ENCODE assay signal across 8 mouse cellular contexts in the genomic region with DNA sequence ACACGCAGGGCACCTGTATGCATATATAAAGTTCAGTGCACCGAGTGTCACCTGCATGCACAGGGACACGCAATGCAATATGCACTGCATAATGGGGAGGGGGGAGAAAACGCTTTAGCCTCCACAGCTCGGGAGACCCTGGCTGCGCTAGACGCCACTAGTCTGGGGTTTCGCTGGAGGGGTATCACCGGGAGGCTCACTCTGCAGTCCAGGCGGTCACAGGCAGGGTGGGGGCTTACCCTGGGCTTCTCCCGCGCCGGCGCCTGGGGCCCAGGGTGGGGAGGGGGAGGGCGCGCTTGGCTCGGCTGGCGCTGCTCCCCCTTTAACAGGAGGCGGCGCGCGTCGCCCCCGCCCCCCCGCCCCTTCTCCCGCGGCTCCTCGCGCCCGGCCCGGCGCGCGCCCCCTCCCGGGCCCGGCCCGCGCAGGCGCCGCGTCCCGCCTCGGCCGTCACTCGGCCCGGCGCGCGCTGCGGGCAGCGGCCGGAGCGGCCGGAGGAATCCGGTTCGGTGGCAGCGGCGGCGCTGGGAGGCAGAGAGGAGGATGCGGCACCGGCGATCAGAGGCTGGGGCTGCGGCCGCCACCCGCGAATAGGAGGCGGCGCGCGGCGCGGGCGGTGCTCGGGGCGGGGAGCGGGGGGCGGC. TPM values are rescaled to one million over a fixed set of nuclear protein-coding genes. Genes with fewer than 3 reads are reported as not detected.
DNase-seq lines count a peak whose midpoint lies in the region; ATAC-seq lines count a peak whose summit lies in the region.

Adgrb2 (plus strand) TSS at position 450 of the 641 bp plus-strand sequence.

- peak within 1 kb of the TSS; percentile 99 for H3K4me2 ChIP-seq in kidney, embryonic 14.5 days (replicated peaks; ENCODE audit: low read depth, low read length)
- peak within 1 kb of the TSS; percentile 96 for H3K4me2 ChIP-seq in forebrain, embryonic 12.5 days
- H3K4me2 ChIP-seq in kidney, embryonic 16.5 days (replicated peaks; ENCODE audit: low read depth, low read length), result peak within 1 kb of the TSS; percentile 97
- H3K4me2 ChIP-seq in liver, embryonic 16.5 days (ENCODE audit: low read depth, low read length), result peak within 1 kb of the TSS; percentile 59

- H3K27ac ChIP-seq in kidney, embryonic 14.5 days (ENCODE audit: low read depth, low read length), result no peak within 1 kb of the TSS
- peak within 1 kb of the TSS; percentile 70; the same call in 1 of the 2 replicates for H3K27ac ChIP-seq in forebrain, embryonic 12.5 days
- no peak within 1 kb of the TSS for H3K27ac ChIP-seq in kidney, embryonic 16.5 days (ENCODE audit: low read length)
- no peak within 1 kb of the TSS for H3K27ac ChIP-seq in liver, embryonic 16.5 days (ENCODE audit: low read length)

- no peak; the same call in 1 of the 2 replicates for ATAC-seq in kidney, embryonic 14.5 days (ENCODE audit: low FRiP score, low TSS enrichment)
- peak; percentile 36 for ATAC-seq in forebrain, embryonic 12.5 days (ENCODE audit: low FRiP score)
- ATAC-seq in kidney, embryonic 16.5 days (ENCODE audit: low FRiP score, low TSS enrichment), result peak; percentile 26; the same call in 1 of the 2 replicates
- no peak for ATAC-seq in liver, embryonic 16.5 days (ENCODE audit: low read depth)

- WGBS in kidney, embryonic 14.5 days, result 2% methylated on average over 32 of the region's 77 CpGs
- WGBS in forebrain, embryonic 12.5 days, result under 1% methylated on average over 32 of the region's 77 CpGs
- under 1% methylated on average over 37 of the region's 77 CpGs for WGBS in kidney, embryonic 16.5 days
- under 1% methylated on average over 40 of the region's 77 CpGs for WGBS in liver, embryonic 16.5 days (ENCODE audit: insufficient replicate concordance)

- no peaks in the 10 kb centered on the region for H3K9me3 ChIP-seq in kidney, embryonic 14.5 days (ENCODE audit: control insufficient read depth, low read length)
- H3K9me3 ChIP-seq in forebrain, embryonic 12.5 days, result no peaks in the 10 kb centered on the region
- no peaks in the 10 kb centered on the region for H3K9me3 ChIP-seq in kidney, embryonic 16.5 days (ENCODE audit: low read length)
- H3K9me3 ChIP-seq in liver, embryonic 16.5 days (replicated peaks; ENCODE audit: control insufficient read depth, low read length), result no peaks in the 10 kb centered on the region

- peak within 1 kb of the TSS; percentile 61 for H3K4me3 ChIP-seq in kidney, embryonic 14.5 days (ENCODE audit: low read length)
- H3K4me3 ChIP-seq in forebrain, embryonic 12.5 days (replicated peaks), result peak within 1 kb of the TSS; percentile 77
- H3K4me3 ChIP-seq in kidney, embryonic 16.5 days (ENCODE audit: low read length), result peak within 1 kb of the TSS; percentile 61
- peak within 1 kb of the TSS; percentile 51 for H3K4me3 ChIP-seq in liver, embryonic 16.5 days (ENCODE audit: low read depth, low read length)

- H3K36me3 ChIP-seq in kidney, embryonic 14.5 days (ENCODE audit: control insufficient read depth, insufficient read depth, low read length), result no peaks in the 10 kb centered on the region
- no peaks in the 10 kb centered on the region for H3K36me3 ChIP-seq in forebrain, embryonic 12.5 days (replicated peaks)
- H3K36me3 ChIP-seq in kidney, embryonic 16.5 days (ENCODE audit: insufficient read depth, low read length), result no peaks in the 10 kb centered on the region
- no peaks in the 10 kb centered on the region for H3K36me3 ChIP-seq in liver, embryonic 16.5 days (ENCODE audit: control insufficient read depth, insufficient read depth)

- H3K9ac ChIP-seq in kidney, embryonic 14.5 days (ENCODE audit: low read depth, low read length), result peak within 1 kb of the TSS; percentile 67
- peak within 1 kb of the TSS; percentile 82 for H3K9ac ChIP-seq in forebrain, embryonic 12.5 days
- H3K9ac ChIP-seq in kidney, embryonic 16.5 days (replicated peaks; ENCODE audit: low read length), result peak within 1 kb of the TSS; percentile 70
- no peak within 1 kb of the TSS for H3K9ac ChIP-seq in liver, embryonic 16.5 days (ENCODE audit: low read depth, low read length)

- H3K27me3 ChIP-seq in kidney, embryonic 14.5 days (ENCODE audit: control insufficient read depth, insufficient read depth, low read length), result peaks cover 44% of the 10 kb centered on the region
- peaks cover 83% of the 10 kb centered on the region for H3K27me3 ChIP-seq in forebrain, embryonic 12.5 days
- H3K27me3 ChIP-seq in kidney, embryonic 16.5 days (ENCODE audit: insufficient read depth, low read length), result peaks cover 56% of the 10 kb centered on the region
- H3K27me3 ChIP-seq in liver, embryonic 16.5 days (ENCODE audit: control insufficient read depth, insufficient read depth, low read depth, low read length), result peaks cover 87% of the 10 kb centered on the region

- peaks cover 54% of the 10 kb centered on the region for H3K4me1 ChIP-seq in kidney, embryonic 14.5 days (ENCODE audit: control insufficient read depth, insufficient read depth, low read length)
- H3K4me1 ChIP-seq in forebrain, embryonic 12.5 days, result peaks cover 80% of the 10 kb centered on the region
- H3K4me1 ChIP-seq in kidney, embryonic 16.5 days (ENCODE audit: insufficient read depth, low read length), result peaks cover 53% of the 10 kb centered on the region
- peaks cover 4% of the 10 kb centered on the region for H3K4me1 ChIP-seq in liver, embryonic 16.5 days (ENCODE audit: control insufficient read depth, low read depth, low read length)

- DNase-seq in kidney, adult 8-10 months, result no peak
- DNase-seq in adrenal gland, postnatal 14 days, result peak; percentile 62
- DNase-seq in right cerebral cortex, postnatal 25 days, result peak; percentile 53
- no peak for DNase-seq in urinary bladder, adult 18-20 months (ENCODE audit: low spot score in 2 of 2)

RNA-seq across cellular contexts. Expression of gene Adgrb2, which starts in this region (rescaled TPM):
- polyA plus RNA-seq in kidney, embryonic 14.5 days (2014; fragmentation: Nextera tagmentation; extraction: Ambion mirVana), result 2.6 and 3.3 TPM in 2 replicates
- total RNA-seq in adrenal gland, postnatal 14 days (2021), result 16.0 and 17.3 TPM in 2 replicates
- polyA plus RNA-seq in forebrain, embryonic 12.5 days (2016; fragmentation: Nextera tagmentation; extraction: Ambion mirVana), result 5.6 and 7.3 TPM in 2 replicates
- polyA plus RNA-seq in kidney, embryonic 16.5 days (2015; fragmentation: Nextera tagmentation; extraction: Ambion mirVana), result 1.7 and 3.2 TPM in 2 replicates
- not detected in 2 replicates for polyA plus RNA-seq in liver, embryonic 16.5 days (2015; fragmentation: Nextera tagmentation; extraction: Ambion mirVana)

Comparison
In these comparisons a context has a peak if more than half of its experiments do, and no peak if none do; other contexts are left out.
1. ATAC-seq: peak in forebrain, embryonic 12.5 days (single experiment) and kidney, embryonic 16.5 days (single experiment); none in kidney, embryonic 14.5 days (single experiment) and liver, embryonic 16.5 days (single experiment).
2. DNase-seq: peak in adrenal gland, postnatal 14 days (single experiment) and right cerebral cortex, postnatal 25 days (single experiment); none in kidney, adult 8-10 months (0 of 2) and urinary bladder, adult 18-20 months (0 of 2).
3. Peak in every context shown above with its lines, with median percentiles within 50 percentile points of each other: H3K4me2 ChIP-seq and H3K4me3 ChIP-seq.